Mouse (Mus musculus): ENCODE results near the gene 1700016D06Rik. TPM values are rescaled to one million over a fixed set of nuclear protein-coding genes. Genes with fewer than 3 reads are reported as not detected.
"Not testable (repeated sequence)": the region's sequence is repeated elsewhere in the genome, so short reads cannot be mapped to it uniquely, and the experiment has no call there.

1700016D06Rik gene
- total RNA-seq, 2 experiments from 2014 or later = not detected

DNA sequence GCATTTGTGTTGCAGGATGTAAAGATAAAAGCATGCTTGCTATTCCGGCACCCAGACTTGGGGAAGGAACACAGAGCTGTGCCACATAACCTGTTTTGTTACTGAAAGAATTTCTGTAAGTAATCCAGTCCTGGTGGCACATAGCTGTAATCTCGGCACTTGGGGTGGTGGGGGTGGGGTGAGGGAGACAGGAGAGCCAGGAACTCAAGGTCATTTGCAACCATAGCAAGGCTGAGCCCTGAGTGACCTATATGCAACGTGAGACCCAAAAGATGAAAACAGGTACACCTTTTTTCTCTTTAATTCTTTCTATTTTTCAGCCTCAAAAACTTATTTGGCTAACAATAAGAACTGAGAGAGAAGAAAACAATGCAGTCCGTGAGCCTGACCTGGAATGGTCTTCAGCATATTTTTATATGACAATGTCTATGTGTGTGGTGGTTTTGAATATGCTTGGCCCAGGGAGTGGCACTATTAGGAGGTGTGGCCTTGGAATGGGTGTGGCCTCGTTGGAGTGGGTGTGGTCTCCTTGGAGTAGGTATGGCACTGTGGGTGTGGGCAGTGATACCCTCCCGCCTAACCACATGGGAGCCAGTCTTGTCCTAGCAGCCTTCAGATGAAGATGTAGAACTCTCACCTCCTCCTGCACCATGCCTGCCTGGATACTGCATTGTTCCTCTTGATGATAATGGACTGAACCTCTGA lies 4.0 kb upstream of the 1700016D06Rik start:
- ATAC-seq (replicated peaks; ENCODE audit: low FRiP score, low TSS enrichment, poor library complexity, severe bottlenecking) = no peak

DNA sequence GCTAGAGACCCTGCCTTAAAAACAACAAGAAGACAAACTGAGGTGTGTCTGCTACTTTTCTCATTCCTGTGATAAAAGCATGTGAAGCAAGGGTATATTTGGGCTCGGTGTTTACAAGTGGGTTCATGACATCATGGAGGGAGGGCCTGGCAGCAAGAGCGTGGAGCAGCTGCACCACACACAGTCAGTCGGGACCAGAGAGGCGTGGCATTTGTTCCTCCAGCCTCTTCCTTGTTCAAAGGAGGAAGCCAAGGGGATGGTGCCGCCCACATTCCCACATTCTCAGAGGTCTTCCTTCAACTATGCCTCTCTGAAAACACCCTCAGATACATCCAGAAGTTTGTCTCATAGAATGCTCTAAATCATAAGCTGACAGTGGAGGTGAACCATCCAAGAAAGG lies 2.9 kb upstream of the 1700016D06Rik start:
- ATAC-seq (replicated peaks; ENCODE audit: low FRiP score, low TSS enrichment, poor library complexity, severe bottlenecking) = no peak

GRCm38 (mm10) chr8:11701428-11701827 lies 565 bp upstream of the 1700016D06Rik start:
- ATAC-seq (replicated peaks; ENCODE audit: low FRiP score, low TSS enrichment, poor library complexity, severe bottlenecking) = no peak

GRCm38 (mm10) chr8:11700060-11701032 lies 517 bp downstream of the 1700016D06Rik start:
- ATAC-seq (replicated peaks; ENCODE audit: low FRiP score, low TSS enrichment, poor library complexity, severe bottlenecking) = peak; percentile 89

DNA sequence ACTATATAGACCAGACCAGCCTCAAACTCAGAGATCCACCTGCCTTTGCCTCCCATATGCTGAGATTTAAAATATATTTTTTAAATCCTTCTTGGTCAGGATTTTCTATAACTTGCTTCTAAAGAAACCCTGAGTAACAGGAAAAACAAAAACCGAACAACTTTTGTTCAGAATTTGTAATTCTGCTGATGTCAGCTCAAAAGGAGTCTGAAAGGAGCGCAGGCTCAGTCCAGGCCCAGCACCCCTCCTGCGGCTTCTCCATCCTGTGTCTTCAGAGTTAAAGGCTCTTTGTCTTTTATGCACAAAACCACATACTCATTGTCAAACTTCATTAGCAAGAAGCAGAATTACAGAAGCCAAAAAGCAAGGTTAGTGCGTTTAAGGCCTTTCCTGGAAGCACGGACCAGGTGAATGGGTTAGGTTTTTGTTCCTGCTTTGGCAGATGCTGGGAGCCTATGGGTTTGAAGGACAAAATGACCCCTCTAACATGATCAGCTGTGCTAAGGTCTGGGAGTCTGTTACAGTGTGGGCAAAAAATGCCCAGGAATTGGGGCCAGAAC lies 1.3 kb downstream of the 1700016D06Rik start:
- ATAC-seq (replicated peaks; ENCODE audit: low FRiP score, low TSS enrichment, poor library complexity, severe bottlenecking) = no peak

DNA sequence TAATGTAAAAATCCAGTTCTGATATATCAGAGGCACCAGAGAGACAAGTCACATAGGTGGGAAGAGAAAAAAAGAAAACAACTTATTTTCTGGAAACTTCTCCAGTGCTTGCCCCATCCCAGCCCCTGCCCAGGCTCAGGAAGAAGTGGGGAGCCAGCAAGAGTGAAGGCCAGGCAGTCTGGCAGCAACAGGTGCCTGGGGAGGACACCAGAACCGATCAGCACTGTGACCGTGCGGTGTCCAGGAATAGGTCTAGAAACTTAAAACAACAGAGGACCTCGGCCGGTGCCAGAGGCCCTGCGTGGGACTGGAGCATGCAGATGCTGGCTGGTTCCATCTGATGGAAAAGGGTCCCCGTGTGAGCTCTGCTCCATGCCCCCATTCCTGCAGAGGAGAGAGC lies 3.4 kb downstream of the 1700016D06Rik start:
- no peak for ATAC-seq (replicated peaks; ENCODE audit: low FRiP score, low TSS enrichment, poor library complexity, severe bottlenecking)

- no peak for ATAC-seq (replicated peaks; ENCODE audit: low FRiP score, low TSS enrichment, poor library complexity, severe bottlenecking)
These were observed 4.7 kb downstream of the 1700016D06Rik start for GRCm38 (mm10) chr8:11696176-11696575.

DNA sequence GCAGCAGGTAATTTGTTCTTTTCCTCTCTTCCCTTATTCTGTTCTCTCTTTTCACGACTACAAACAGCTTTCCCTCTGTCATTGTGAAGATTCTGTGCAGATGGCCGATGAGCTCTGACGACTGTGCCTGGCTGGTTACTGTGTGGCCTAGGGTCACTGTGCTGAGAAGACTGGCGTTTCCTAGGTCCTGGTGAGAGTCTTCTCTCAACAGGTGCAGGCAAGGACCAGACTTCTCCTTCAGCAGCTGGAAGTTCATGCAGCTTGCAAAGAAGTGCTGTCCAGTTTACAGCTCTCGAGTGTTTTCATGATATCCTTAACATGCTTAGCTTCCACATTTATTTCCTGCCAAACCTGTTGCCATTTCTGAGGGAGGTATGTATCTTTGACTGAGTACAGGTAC lies 6.9 kb downstream of the 1700016D06Rik start:
- no peak for ATAC-seq (replicated peaks; ENCODE audit: low FRiP score, low TSS enrichment, poor library complexity, severe bottlenecking)

DNA sequence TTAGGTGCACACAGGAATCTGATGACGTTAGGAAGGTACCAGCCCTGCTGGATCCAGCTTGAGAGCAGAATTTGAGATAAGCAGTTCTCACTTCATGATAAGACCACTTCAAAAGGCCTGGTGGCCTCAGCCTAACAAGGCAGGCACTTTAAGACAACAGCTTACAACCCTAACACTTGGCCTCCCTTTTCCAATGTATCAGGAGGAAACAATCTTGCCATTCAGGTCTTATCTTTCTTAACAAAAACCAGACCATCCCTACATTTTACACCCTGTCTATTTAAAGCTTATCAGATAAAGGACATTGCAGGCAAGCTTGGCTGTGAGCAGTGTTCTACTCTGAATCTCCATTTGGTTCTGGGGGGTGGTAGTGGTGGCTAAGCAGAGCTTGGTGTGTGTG lies 8.4 kb downstream of the 1700016D06Rik start:
- no peak for ATAC-seq (replicated peaks; ENCODE audit: low FRiP score, low TSS enrichment, poor library complexity, severe bottlenecking)

DNA sequence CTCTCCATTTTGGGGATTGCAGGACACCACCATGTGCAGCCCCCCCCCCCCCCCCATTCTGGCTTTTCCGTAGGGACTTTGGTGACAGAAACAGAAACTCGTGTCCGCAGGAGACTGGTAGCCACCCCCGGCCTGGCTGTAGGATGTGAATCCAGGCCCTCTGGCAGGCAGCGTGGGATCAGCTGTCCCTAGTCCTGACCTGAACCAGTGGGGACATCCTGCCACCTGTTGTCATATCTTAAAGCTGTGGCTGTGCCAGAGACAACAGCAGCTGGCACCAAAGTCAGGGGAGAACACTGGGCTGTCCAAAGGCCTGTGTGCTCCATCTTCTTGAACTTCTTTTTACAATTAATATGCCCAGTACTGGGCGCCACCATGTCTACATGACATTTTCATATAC lies 9.1 kb downstream of the 1700016D06Rik start:
- no peak for ATAC-seq (replicated peaks; ENCODE audit: low FRiP score, low TSS enrichment, poor library complexity, severe bottlenecking)

DNA sequence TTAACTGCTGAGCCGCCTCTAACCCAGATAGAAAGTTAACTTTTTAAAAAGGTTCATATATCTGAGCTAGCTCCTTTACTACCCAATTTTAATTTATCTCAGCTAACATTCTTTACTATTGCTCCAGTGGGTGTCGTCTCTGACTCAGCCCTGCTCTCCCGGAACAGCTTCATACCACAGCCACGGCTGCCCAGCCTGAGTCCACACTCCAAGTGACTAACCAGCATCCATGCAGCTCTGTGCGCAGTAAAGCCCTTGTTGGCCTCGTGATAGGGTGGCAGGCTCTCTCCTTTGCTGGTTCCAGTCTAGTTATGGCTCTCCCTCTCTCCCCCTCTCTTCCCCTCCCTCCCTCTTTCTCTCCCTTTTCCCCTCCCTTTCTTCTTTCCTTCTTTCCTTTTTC lies 9.6 kb downstream of the 1700016D06Rik start:
- no peak for ATAC-seq (replicated peaks; ENCODE audit: low FRiP score, low TSS enrichment, poor library complexity, severe bottlenecking)

- ATAC-seq (replicated peaks; ENCODE audit: low FRiP score, low TSS enrichment, poor library complexity, severe bottlenecking) = no peak
These were observed 10.9 kb downstream of the 1700016D06Rik start for GRCm38 (mm10) chr8:11689945-11690344.

- no peak for ATAC-seq (replicated peaks; ENCODE audit: low FRiP score, low TSS enrichment, poor library complexity, severe bottlenecking)
These were observed 13.6 kb downstream of the 1700016D06Rik start for GRCm38 (mm10) chr8:11687251-11687650.

GRCm38 (mm10) chr8:11684558-11684957 lies 16.3 kb downstream of the 1700016D06Rik start:
- no peak for ATAC-seq (replicated peaks; ENCODE audit: low FRiP score, low TSS enrichment, poor library complexity, severe bottlenecking)

GRCm38 (mm10) chr8:11668308-11668707 lies 32.6 kb downstream of the 1700016D06Rik start:
- no peak for ATAC-seq (replicated peaks; ENCODE audit: low FRiP score, low TSS enrichment, poor library complexity, severe bottlenecking)

GRCm38 (mm10) chr8:11666023-11666716 lies 34.7 kb downstream of the 1700016D06Rik start:
- not testable (repeated sequence) for ATAC-seq (replicated peaks; ENCODE audit: low FRiP score, low TSS enrichment, poor library complexity, severe bottlenecking)

- no peak for ATAC-seq (replicated peaks; ENCODE audit: low FRiP score, low TSS enrichment, poor library complexity, severe bottlenecking)
These were observed 38.9 kb downstream of the 1700016D06Rik start for GRCm38 (mm10) chr8:11661969-11662368.

GRCm38 (mm10) chr8:11650021-11650420 lies 50.8 kb downstream of the 1700016D06Rik start:
- ATAC-seq (replicated peaks; ENCODE audit: low FRiP score, low TSS enrichment, poor library complexity, severe bottlenecking) = no peak

GRCm38 (mm10) chr8:11643123-11643522 lies 57.7 kb downstream of the 1700016D06Rik start:
- ATAC-seq (replicated peaks; ENCODE audit: low FRiP score, low TSS enrichment, poor library complexity, severe bottlenecking) = no peak

DNA sequence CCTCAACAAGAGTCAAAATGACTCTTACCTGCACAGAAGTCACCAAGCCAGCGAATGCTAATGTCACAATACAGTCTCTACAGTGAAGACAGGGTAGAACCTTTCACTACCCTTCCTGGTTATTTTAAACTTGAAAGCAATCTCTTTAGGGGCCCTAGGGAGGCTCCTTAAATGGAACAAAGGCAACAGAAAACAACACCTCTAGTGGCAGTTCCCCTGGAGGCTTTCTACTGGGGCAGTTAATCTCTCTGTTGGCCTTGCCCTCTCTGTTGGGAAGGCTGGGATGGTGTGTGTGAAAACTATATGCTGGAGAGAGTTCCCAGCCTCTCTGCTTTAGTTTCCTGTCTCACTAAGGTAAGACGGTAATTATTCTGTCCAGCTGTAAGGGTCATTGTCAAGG lies 60.3 kb downstream of the 1700016D06Rik start:
- ATAC-seq (replicated peaks; ENCODE audit: low FRiP score, low TSS enrichment, poor library complexity, severe bottlenecking) = no peak

Data from megakaryocyte-erythroid progenitor cell, adult 5-6 weeks (primary cell).